Mouse (Mus musculus) small intestine, adult 2 months (tissue): ENCODE results near the gene Slc6a9. TPM values are rescaled to one million over a fixed set of nuclear protein-coding genes. Genes with fewer than 3 reads are reported as not detected.

ENCODE experiments used
- H3K27ac ChIP-seq: fragments of 200-500 bp; 2 replicates; pipeline ENCODE4 v1.5.1; 2012; ENCODE audit warnings: low read depth, low read length, control low read depth, inconsistent platforms; ENCODE audit not compliant: insufficient read depth
- H3K27me3 ChIP-seq: fragments of 200-500 bp; 2 replicates; pipeline ENCODE4 v1.6.1; 2012; ENCODE audit warnings: mild to moderate bottlenecking, moderate library complexity, low read length, inconsistent platforms; ENCODE audit not compliant: control insufficient read depth, insufficient read depth
- H3K36me3 ChIP-seq: fragments of 200-500 bp; 2 replicates; pipeline ENCODE4 v1.6.1; 2012; ENCODE audit warnings: mild to moderate bottlenecking, low read length, control low read depth, inconsistent platforms; ENCODE audit not compliant: control insufficient read depth, insufficient read depth
- H3K4me1 ChIP-seq: fragments of 200-500 bp; 2 replicates; pipeline ENCODE4 v1.6.1; 2012; ENCODE audit warnings: low read length, inconsistent platforms, mixed read lengths; ENCODE audit not compliant: control insufficient read depth, insufficient read depth, insufficient read length
- H3K4me3 ChIP-seq: fragments of 200-500 bp; 2 replicates; pipeline ENCODE4 v1.5.1; 2012; ENCODE audit warnings: low read depth, mild to moderate bottlenecking, control low read depth, inconsistent platforms, low read length, moderate library complexity
- CTCF ChIP-seq: fragments of 200-500 bp; IDR thresholded peaks from 2 replicates; pipeline ENCODE4 v1.5.1; 2012; ENCODE audit warnings: low read depth, mild to moderate bottlenecking, control low read depth, inconsistent platforms, low read length, moderate library complexity, mixed read lengths; ENCODE audit not compliant: insufficient replicate concordance, insufficient read length; ENCODE audit errors: extremely low read depth
- POLR2A ChIP-seq: fragments of 200-500 bp; IDR thresholded peaks from 2 replicates; pipeline ENCODE4 v1.6.1; 2012; ENCODE audit warnings: low read depth, mild to moderate bottlenecking, control low read depth, inconsistent platforms, low read length, moderate library complexity
- WGBS: fragments of 180-500 bp; shearing (Covaris S2); methylation state at CpG from one replicate; pipeline ENCODE4 v1.1.7; 2018; 5-methylcytosine and 5-hydroxymethylcytosine counted together
- polyA plus RNA-seq: library from polyadenylated mRNA; depleted of rRNA; stranded (reverse); fragments of >200 nt; gene quantifications from 2 replicates; pipeline ENCODE4 v1.2.3, GENCODE M21; 2012; rRNA removed

The Slc6a9 gene
- 42.8 and 49.1 TPM in 2 replicates for polyA plus RNA-seq

DNA sequence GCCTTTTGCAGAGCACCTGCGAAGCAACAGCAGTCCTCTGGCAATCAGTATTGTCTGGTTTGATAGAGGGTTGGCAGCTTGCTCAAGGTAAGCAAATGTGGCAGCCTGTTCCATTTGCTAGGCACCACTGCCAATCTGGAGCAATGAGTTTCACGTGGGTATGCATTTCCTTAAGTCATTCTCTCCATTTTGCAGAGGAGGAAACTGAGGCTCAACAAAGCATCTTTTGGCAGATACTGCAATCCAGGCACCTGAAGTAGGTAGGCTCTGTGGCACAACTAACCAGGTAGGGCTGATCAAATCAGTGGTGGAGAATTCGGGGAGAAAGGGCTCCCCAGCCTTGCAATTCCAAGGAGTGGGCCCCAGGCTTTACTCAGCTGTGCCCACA is at the start of gene Slc6a9:
Gene Slc6a9, plus strand, starts transcription at position 50 of the 388 bp plus-strand sequence.
- no peaks in the 10 kb centered on the region for H3K36me3 ChIP-seq
- H3K4me1 ChIP-seq, result peaks cover 29% of the 10 kb centered on the region
- TF ChIP-seq CTCF (no peak), POLR2A (no peak)
- H3K4me3 ChIP-seq, result peak within 1 kb of the TSS; percentile 84
- H3K27ac ChIP-seq, result peak within 1 kb of the TSS; percentile 44
- 55% methylated on average over 3 of the region's 3 CpGs for WGBS
- no peaks in the 10 kb centered on the region for H3K27me3 ChIP-seq

DNA sequence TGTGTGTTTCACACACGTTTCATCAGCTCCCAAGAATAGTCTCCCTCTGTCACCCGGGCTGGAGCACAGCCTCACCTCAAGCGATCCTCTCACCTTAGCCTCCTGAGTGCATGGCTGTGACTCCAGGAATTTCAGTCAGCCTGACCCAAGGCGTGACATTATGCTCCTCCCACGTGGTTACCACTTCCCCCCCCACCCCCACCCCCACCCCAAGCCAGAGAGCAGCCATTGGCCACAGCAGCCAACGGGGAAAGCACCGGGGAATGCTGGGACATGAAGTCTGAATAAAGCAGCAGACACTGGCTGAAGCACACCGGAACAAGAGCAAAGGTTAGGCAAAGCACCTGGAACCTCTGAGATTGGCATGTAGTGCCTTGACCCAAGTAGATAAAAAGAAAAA is 47.3 kb upstream of the Slc6a9 start:
- Histone ChIP-seq H3K27me3 (no peaks in the 10 kb centered on the region), H3K4me1 (peaks cover 11% of the 10 kb centered on the region; the same call in 1 of the 2 replicates), H3K36me3 (no peaks in the 10 kb centered on the region), H3K27ac (peak overlapping the region; percentile 39; the same call in 1 of the 2 replicates), H3K4me3 (peak overlapping the region; percentile 50)
- TF ChIP-seq CTCF (no peak), POLR2A (no peak)
- WGBS, result 12% methylated on average over 8 of the region's 8 CpGs

DNA sequence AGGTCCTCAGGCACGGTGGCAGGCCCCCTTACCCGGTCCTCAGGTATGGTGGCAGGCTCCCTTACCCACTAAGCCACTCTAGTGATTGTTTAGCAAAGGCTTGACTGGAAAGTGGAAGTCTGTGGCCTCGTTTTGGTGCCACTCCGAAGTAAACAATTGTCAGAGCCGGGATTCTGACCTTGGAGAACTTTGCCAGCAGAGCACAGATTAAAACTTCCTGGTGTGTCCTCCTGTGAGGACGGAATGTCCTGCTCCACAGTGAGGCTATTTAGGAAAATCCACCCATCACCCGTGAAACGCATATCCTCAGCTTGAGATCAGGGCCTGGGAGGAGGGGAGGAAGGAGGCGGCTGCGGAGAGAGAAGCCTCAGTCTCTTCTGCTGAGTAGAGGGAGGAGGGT is 46.0 kb upstream of the Slc6a9 start:
- TF ChIP-seq CTCF (no peak), POLR2A (no peak)
- Histone ChIP-seq H3K4me3 (peak overlapping the region; percentile 9; the same call in 1 of the 2 replicates), H3K27ac (peak overlapping the region; percentile 8; the same call in 1 of the 2 replicates), H3K27me3 (no peaks in the 10 kb centered on the region), H3K4me1 (peaks cover 11% of the 10 kb centered on the region; the same call in 1 of the 2 replicates), H3K36me3 (no peaks in the 10 kb centered on the region)
- WGBS, result 40% methylated on average over 10 of the region's 10 CpGs

DNA sequence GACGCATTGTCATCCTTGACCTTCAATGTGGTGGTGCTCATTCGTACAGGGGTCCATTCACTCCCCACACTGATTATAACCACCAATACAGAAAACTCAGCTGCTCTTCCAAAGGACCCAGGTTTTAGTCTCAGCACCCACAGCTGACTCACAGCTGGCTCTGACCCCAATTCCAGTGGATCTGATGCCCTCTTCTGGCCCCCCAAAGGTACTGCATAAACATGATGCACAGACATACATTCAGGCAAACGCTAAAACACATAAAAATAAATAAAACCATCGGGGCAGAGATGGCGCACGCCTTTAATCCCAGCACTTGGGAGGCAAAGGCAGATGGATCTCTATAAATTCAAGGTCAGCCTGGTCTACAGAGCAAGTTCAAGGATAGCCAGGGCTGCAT is 34.4 kb upstream of the Slc6a9 start:
- 86% methylated on average over 6 of the region's 6 CpGs for WGBS
- Histone ChIP-seq H3K4me1 (no peaks in the 10 kb centered on the region), H3K4me3 (no peak overlapping the region), H3K36me3 (no peaks in the 10 kb centered on the region), H3K27me3 (no peaks in the 10 kb centered on the region), H3K27ac (no peak overlapping the region)
- TF ChIP-seq CTCF (peak; percentile 18; the same call in 1 of the 2 replicates), POLR2A (no peak)

DNA sequence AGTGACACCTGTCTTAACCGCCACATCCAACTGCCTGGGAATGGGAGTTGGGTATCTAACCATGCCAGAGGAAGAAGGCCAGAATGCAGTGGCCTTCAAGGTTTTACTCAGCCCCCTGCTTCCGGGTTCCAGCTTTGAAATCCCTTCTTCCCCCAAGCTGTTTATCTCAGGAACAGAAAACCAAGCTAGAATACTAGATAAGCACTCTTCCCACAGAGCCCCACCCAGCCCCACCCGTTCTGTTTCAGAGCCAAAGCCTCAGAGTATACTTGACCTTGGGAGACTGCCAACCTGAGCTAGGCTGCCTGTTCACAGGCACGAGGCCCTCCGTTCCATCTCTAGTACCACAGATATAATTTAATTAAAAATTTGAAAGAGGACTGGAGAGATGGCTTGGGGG is 27.3 kb upstream of the Slc6a9 start:
- no peaks in the 10 kb centered on the region for H3K27me3 ChIP-seq
- H3K27ac ChIP-seq, result peak overlapping the region; percentile 63
- no peaks in the 10 kb centered on the region for H3K36me3 ChIP-seq
- TF ChIP-seq CTCF, result no peak
- no peak for TF ChIP-seq POLR2A
- H3K4me1 ChIP-seq, result peaks cover 6% of the 10 kb centered on the region; the same call in 1 of the 2 replicates
- WGBS, result 11% methylated on average over 5 of the region's 5 CpGs
- H3K4me3 ChIP-seq, result no peak overlapping the region

DNA sequence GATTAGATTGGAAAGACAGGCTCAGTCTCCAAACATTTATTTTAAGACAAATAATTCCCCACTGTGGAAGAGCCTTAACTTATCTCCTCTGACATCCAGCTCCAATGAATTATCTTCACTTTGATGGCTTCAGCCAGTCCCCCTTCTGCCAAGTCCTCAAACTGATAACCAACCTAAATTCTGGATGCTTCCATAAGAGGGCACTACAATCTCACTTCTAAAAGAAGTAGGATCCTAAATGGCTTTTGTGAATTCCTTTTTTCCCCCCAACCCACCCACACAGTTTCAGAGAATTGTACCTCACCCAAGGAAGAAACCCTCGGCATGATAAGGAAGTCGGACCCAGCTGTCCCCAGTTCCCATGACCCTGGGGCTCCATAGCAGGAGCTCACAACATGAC is 23.4 kb upstream of the Slc6a9 start:
- Histone ChIP-seq H3K4me1 (peaks cover 6% of the 10 kb centered on the region; the same call in 1 of the 2 replicates), H3K36me3 (no peaks in the 10 kb centered on the region), H3K27ac (no peak overlapping the region), H3K4me3 (no peak overlapping the region), H3K27me3 (no peaks in the 10 kb centered on the region)
- TF ChIP-seq CTCF (peak; percentile 7; the same call in 1 of the 2 replicates), POLR2A (no peak)
- WGBS, result 27% methylated on average over 2 of the region's 2 CpGs

DNA sequence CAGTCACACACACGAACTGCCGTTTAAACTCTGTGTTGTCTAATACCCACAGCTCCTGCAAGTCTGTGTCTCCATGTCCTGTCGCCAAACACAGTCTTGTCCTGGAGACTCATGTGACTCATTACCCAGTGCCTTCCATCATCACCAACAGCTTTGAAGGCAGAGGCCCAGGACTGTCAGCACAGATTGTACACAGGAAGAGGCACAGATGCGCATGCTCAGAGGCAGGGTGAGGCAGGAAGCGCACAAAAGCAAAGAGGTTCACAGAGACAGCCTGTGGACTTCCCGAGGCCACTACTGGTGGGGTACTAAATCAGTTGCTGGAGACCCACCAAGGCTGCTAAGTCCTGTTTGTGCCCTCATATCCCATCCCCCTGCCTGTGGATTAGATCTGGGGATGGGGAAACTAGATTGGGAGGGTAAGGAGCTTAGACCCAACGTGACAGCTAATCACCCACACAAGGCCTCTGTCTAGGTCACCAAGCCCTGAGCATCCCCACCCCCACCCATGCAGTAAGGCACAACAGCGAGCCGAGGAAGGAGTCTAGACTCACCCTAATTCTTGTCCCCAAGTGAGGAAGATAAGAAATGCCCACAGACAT is 20.6 kb upstream of the Slc6a9 start:
- H3K4me1 ChIP-seq, result no peaks in the 10 kb centered on the region
- H3K27me3 ChIP-seq, result no peaks in the 10 kb centered on the region
- WGBS, result 65% methylated on average over 9 of the region's 9 CpGs
- TF ChIP-seq CTCF (no peak), POLR2A (no peak)
- H3K27ac ChIP-seq, result no peak overlapping the region
- H3K36me3 ChIP-seq, result no peaks in the 10 kb centered on the region
- H3K4me3 ChIP-seq, result no peak overlapping the region
